Mouse (Mus musculus): Measurements from ENCODE around the gene Olfr780. TPM values are rescaled to one million over a fixed set of nuclear protein-coding genes. Genes with fewer than 3 reads are reported as not detected.
"Not testable (repeated sequence)": the region's sequence is repeated elsewhere in the genome, so short reads cannot be mapped to it uniquely, and the experiment has no call there.

Olfr780 gene
- polyA plus RNA-seq, 1 experiment, result not detected

DNA sequence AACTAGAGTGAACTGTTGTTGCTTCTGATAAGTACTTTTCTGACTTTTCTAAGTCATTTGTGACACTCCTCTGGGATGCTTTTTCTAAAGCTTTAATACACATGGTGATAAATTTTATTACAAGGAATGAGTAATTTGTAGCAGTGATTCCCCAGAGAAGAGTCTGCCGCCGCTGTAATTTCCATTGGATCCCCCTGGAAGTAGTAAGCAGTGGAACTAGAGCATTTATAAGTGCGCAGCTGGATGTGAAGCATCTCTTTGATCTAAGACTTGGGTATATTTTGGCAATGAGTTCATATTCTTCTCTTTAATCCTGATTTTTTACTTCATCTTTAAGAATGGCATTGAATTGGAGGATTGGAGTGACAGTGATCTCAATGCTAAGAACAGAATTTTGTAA, 30.6 kb downstream of the Olfr780 start, which contains the start of gene Olfr782:
Gene Olfr782, plus strand, starts transcription at position 301 of the 400 bp plus-strand sequence.
- H3K79me2 ChIP-seq (ENCODE audit: control insufficient read depth, insufficient read depth), result no peaks in the 10 kb centered on the region
- no peak within 1 kb of the TSS for H3K4me3 ChIP-seq
- no peak within 1 kb of the TSS for H3ac ChIP-seq (ENCODE audit: control insufficient read depth, insufficient read length)
- no peaks in the 10 kb centered on the region for H3K27me3 ChIP-seq (ENCODE audit: control insufficient read depth, insufficient read depth, insufficient read length)
- no peak within 1 kb of the TSS for H3K4me2 ChIP-seq (ENCODE audit: low read depth)
- TF ChIP-seq USF1 (IDR thresholded peaks at IDR 0.05; ENCODE audit: low read depth), result no peak
- no peak for TF ChIP-seq CEBPB (IDR thresholded peaks at IDR 0.05; ENCODE audit: insufficient read depth, poor library complexity, severe bottlenecking)
- TF ChIP-seq REST (IDR thresholded peaks at IDR 0.05; ENCODE audit: insufficient read depth, insufficient read length), result no peak
- TF ChIP-seq TCF12 (IDR thresholded peaks at IDR 0.05; ENCODE audit: insufficient read depth, poor library complexity, severe bottlenecking), result no peak
- no peak for TF ChIP-seq POLR2A (IDR thresholded peaks at IDR 0.05; ENCODE audit: insufficient read length, low read depth)
- no peak for TF ChIP-seq MYOG (IDR thresholded peaks at IDR 0.05; ENCODE audit: control insufficient read depth in 1 of 3, insufficient read depth in 1 of 3, insufficient read length in 2 of 3, low read depth in 2 of 3)
- no peak for TF ChIP-seq MAX (IDR thresholded peaks at IDR 0.05; ENCODE audit: low read depth)
- no peak for TF ChIP-seq MYOD1 (IDR thresholded peaks at IDR 0.05; ENCODE audit: control insufficient read depth in 1 of 3, insufficient read length in 2 of 3, low read depth in 2 of 3)
- TF ChIP-seq E2F4 (IDR thresholded peaks at IDR 0.05; ENCODE audit: insufficient read depth), result no peak
- TF ChIP-seq TCF3 (IDR thresholded peaks at IDR 0.05; ENCODE audit: insufficient read length, low read depth), result no peak
- H3K36me3 ChIP-seq (ENCODE audit: control insufficient read depth, insufficient read depth), result no peaks in the 10 kb centered on the region

DNA sequence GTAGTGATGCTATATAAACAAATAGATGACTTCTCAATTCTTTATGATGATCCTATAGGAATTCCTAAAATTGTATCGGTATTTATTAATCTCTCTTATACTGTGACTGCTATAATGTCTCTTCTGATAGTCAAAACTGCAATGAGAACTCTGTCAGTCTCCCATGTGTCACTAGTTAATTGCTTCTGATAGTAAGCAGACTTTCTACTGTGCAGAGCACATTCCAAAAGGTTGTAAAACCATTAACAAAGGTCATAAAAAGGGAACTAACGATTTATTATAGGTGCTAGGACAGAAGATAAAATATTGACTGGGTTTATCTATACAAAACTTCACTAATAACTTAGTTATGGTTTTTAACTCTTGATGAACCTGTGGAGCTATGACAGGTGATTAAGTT, 34.6 kb downstream of the Olfr780 start:
- H3K4me2 ChIP-seq (ENCODE audit: low read depth); H3K27me3 ChIP-seq (ENCODE audit: control insufficient read depth, insufficient read depth, insufficient read length); H3K79me2 ChIP-seq (ENCODE audit: control insufficient read depth, insufficient read depth); H3K4me3 ChIP-seq; H3ac ChIP-seq (ENCODE audit: control insufficient read depth, insufficient read length); H3K36me3 ChIP-seq (ENCODE audit: control insufficient read depth, insufficient read depth): not testable (repeated sequence)

DNA sequence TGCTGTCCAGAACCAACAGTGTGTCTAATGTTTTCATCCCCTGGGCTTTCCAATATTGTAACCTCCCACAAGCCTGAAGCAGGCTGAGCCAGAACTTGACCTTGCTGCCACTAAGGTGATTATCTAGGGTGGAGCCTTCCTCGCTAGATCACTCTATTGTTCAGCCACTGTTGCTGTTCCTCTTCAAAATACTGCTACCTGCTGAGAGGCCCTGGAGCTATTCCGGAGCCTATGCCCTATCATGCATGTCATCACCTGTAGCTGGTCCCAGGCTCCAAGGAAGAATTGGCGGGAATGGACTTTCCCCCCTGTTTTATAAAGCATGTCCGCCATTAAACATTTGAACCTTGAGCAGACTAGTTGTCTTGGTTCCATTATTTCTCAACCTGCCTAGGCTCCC, 38.6 kb downstream of the Olfr780 start:
- not testable (repeated sequence) for H3K27me3 ChIP-seq (ENCODE audit: control insufficient read depth, insufficient read depth, insufficient read length); H3K79me2 ChIP-seq (ENCODE audit: control insufficient read depth, insufficient read depth); H3K4me3 ChIP-seq; H3ac ChIP-seq (ENCODE audit: control insufficient read depth, insufficient read length); H3K36me3 ChIP-seq (ENCODE audit: control insufficient read depth, insufficient read depth)
- peak overlapping the region; percentile 44 for H3K4me2 ChIP-seq (ENCODE audit: low read depth)

DNA sequence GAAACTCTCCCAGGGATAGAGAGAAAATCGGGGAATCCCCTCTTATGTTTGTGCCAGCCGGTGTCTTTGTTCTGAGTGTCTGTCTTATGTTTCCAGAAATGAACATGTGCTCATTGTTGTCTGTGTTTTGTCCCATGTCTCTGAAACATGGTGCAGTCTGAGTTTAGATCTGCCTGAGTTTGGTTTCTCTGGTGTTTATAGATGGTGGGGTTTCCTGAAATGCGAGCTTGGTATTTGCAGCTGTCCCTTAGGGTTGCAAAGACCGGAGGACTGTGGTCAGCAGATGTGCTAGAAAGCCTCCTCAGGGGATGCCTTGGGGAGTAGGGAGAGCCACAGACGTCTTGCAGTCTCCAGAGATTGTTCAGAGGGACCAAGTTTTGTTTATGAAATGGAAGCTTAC, 39.4 kb downstream of the Olfr780 start:
- TF ChIP-seq MYOG (IDR thresholded peaks at IDR 0.05; ENCODE audit: control insufficient read depth in 1 of 3, insufficient read depth in 1 of 3, insufficient read length in 2 of 3, low read depth in 2 of 3) (peak in 1 of 3 experiments; percentile 45), E2F4 (IDR thresholded peaks at IDR 0.05; ENCODE audit: insufficient read depth) (no peak), POLR2A (IDR thresholded peaks at IDR 0.05; ENCODE audit: insufficient read length, low read depth) (no peak), CEBPB (IDR thresholded peaks at IDR 0.05; ENCODE audit: insufficient read depth, poor library complexity, severe bottlenecking) (no peak), POLR2AphosphoS2 (IDR thresholded peaks at IDR 0.05; ENCODE audit: insufficient read length, low read depth) (no peak), TCF12 (IDR thresholded peaks at IDR 0.05; ENCODE audit: insufficient read depth, poor library complexity, severe bottlenecking) (peak; percentile 38), MYOD1 (IDR thresholded peaks at IDR 0.05; ENCODE audit: control insufficient read depth in 1 of 3, insufficient read length in 2 of 3, low read depth in 2 of 3) (peak in 2 of 3 experiments; percentile 40 to 50)

More for the DNA sequence above, 39.4 kb downstream of the Olfr780 start:
- Histone ChIP-seq H3K27me3 (ENCODE audit: control insufficient read depth, insufficient read depth, insufficient read length) (no peaks in the 10 kb centered on the region), H3K4me2 (ENCODE audit: low read depth) (peak overlapping the region; percentile 44), H3ac (ENCODE audit: control insufficient read depth, insufficient read length) (no peak overlapping the region), H3K36me3 (ENCODE audit: control insufficient read depth, insufficient read depth) (no peaks in the 10 kb centered on the region), H3K4me3 (no peak overlapping the region), H3K79me2 (ENCODE audit: control insufficient read depth, insufficient read depth) (no peaks in the 10 kb centered on the region)

Other genes with a start within 250 kb of the Olfr780 start
- not detected for gene Olfr766-ps1, start 249.1 kb upstream of the Olfr780 start, polyA plus RNA-seq (2012; fragmentation: generic; extraction: Trizol)
- gene Olfr767, start 235.2 kb upstream of the Olfr780 start, polyA plus RNA-seq (2012; fragmentation: generic; extraction: Trizol), result 0.04 TPM
- 0.01 TPM for gene Olfr768, start 218.7 kb upstream of the Olfr780 start, polyA plus RNA-seq (2012; fragmentation: generic; extraction: Trizol)
- gene Olfr769, start 200.3 kb upstream of the Olfr780 start, polyA plus RNA-seq (2012; fragmentation: generic; extraction: Trizol), result 0.04 TPM
- gene Olfr770, start 179.1 kb upstream of the Olfr780 start, polyA plus RNA-seq (2012; fragmentation: generic; extraction: Trizol), result not detected
- gene Olfr771, start 153.4 kb upstream of the Olfr780 start, polyA plus RNA-seq (2012; fragmentation: generic; extraction: Trizol), result not detected
- gene Olfr772, start 140.2 kb upstream of the Olfr780 start, polyA plus RNA-seq (2012; fragmentation: generic; extraction: Trizol), result not detected
- not detected for gene Olfr773, start 130.7 kb upstream of the Olfr780 start, polyA plus RNA-seq (2012; fragmentation: generic; extraction: Trizol)
- not detected for gene Olfr774, start 81.9 kb upstream of the Olfr780 start, polyA plus RNA-seq (2012; fragmentation: generic; extraction: Trizol)
- not detected for gene Olfr775, start 69.7 kb upstream of the Olfr780 start, polyA plus RNA-seq (2012; fragmentation: generic; extraction: Trizol)
- gene Olfr776, start 59.0 kb upstream of the Olfr780 start, polyA plus RNA-seq (2012; fragmentation: generic; extraction: Trizol), result not detected
- not detected for gene Olfr777, start 46.6 kb upstream of the Olfr780 start, polyA plus RNA-seq (2012; fragmentation: generic; extraction: Trizol)
- gene Olfr781, start 10.7 kb downstream of the Olfr780 start, polyA plus RNA-seq (2012; fragmentation: generic; extraction: Trizol), result not detected
- not detected for gene Olfr782, start 30.7 kb downstream of the Olfr780 start, polyA plus RNA-seq (2012; fragmentation: generic; extraction: Trizol)
- gene Olfr784, start 66.0 kb downstream of the Olfr780 start, polyA plus RNA-seq (2012; fragmentation: generic; extraction: Trizol), result 0.02 TPM
- not detected for gene Olfr785, start 87.3 kb downstream of the Olfr780 start, polyA plus RNA-seq (2012; fragmentation: generic; extraction: Trizol)
- gene Olfr786, start 109.2 kb downstream of the Olfr780 start, polyA plus RNA-seq (2012; fragmentation: generic; extraction: Trizol), result not detected
- not detected for gene Olfr787, start 143.7 kb downstream of the Olfr780 start, polyA plus RNA-seq (2012; fragmentation: generic; extraction: Trizol)
- gene Olfr788, start 152.9 kb downstream of the Olfr780 start, polyA plus RNA-seq (2012; fragmentation: generic; extraction: Trizol), result not detected
- gene Olfr789, start 166.6 kb downstream of the Olfr780 start, polyA plus RNA-seq (2012; fragmentation: generic; extraction: Trizol), result not detected
- not detected for gene Olfr790, start 180.4 kb downstream of the Olfr780 start, polyA plus RNA-seq (2012; fragmentation: generic; extraction: Trizol)
- gene Olfr791, start 203.7 kb downstream of the Olfr780 start, polyA plus RNA-seq (2012; fragmentation: generic; extraction: Trizol), result not detected
- gene Olfr792, start 221.0 kb downstream of the Olfr780 start, polyA plus RNA-seq (2012; fragmentation: generic; extraction: Trizol), result not detected
- not detected for gene Olfr794, start 249.5 kb downstream of the Olfr780 start, polyA plus RNA-seq (2012; fragmentation: generic; extraction: Trizol)